Mouse (Mus musculus) liver, adult (tissue): Measurements from ENCODE around the gene Far1.

Experiments
- GATA4 ChIP-seq: IDR thresholded peaks from 2 replicates; pipeline ENCODE4 v1.6.1; 2014; ENCODE audit warnings: mild to moderate bottlenecking, low read length; ENCODE audit not compliant: insufficient replicate concordance

Far1 gene

DNA sequence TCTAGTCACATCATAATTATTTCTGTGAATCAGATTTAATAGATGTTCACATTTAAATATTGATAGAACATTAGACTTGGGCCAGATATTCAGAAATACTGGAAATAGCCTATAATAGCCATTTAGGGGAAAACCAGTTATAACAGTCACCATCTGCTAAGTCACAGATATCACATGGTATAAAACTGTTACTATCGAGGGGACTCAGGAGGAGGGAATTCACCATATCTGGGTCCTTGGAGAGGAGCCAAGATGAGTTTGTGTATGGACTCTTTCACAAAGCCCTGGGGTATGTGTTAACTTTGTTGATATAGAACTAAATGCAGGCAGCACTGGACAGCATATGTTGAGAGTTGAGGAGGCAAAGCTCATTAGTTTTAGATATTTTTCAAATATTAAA lies 29.5 kb downstream of the Far1 start:
- TF ChIP-seq GATA4 = no peak

GRCm38 (mm10) chr7:113551742-113552463 lies 38.3 kb downstream of the Far1 start:
- no peak for TF ChIP-seq GATA4

DNA sequence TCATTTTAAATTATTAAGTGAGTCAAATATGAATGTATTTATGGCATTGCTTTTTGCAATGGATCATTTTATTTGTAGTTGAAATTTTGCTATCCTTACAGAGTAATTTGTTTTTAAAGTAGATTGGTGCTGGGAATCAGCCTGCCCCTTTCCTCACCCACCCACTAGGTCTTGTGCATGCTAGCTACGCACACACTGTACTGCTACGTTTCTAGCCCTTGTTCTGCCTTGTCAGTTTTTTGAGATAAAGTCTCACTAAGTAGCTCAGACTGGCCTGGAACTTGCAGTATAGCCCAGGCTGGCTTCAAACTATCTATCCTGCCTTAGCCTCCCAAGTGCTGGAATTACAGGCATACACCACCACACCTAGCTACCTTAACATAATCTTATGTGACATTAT lies 38.9 kb downstream of the Far1 start:
- TF ChIP-seq GATA4 = no peak

DNA sequence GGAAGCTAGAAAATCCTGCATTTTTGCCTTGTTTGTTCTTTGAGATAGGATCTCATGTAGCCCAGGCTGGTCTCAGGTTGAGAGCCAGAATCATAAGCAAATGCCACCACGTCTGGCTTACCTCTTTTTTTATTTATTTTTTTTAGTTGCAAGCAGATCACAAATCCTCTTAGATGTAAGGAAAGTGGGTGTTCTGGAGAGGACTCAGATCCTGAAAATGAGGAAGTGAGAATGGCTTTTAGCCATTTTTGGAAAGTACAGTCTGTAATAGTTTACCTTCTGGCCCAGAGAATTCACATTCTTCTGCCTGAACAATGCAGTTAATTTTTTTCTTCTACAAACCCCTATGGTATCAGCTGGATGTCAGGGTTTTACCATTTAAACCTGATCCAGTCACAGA lies 42.5 kb downstream of the Far1 start:
- TF ChIP-seq GATA4 = no peak

- no peak for TF ChIP-seq GATA4
These were observed 53.3 kb downstream of the Far1 start for GRCm38 (mm10) chr7:113566892-113567291.

- TF ChIP-seq GATA4 = no peak
These were observed 57.5 kb downstream of the Far1 start for GRCm38 (mm10) chr7:113571121-113571520.

DNA sequence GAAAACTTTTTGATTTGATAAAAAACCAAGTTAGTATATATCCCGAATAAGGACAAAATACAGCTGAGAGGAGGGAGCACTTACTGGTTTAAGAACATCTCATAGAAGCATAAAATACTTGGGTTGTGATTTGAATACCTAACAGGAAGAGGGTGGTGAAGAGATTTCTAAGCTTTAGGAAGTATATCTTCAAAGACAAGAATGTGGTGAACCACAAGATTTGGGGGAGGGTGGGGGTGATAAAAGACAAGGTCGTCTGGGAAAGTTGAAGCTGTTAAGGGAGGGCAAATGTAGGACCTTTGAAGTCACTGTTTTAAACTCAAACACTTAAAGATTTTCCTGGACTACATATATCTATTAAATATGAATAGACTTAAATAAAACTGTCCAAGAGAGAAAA lies 59.1 kb downstream of the Far1 start:
- no peak for TF ChIP-seq GATA4

- no peak for TF ChIP-seq GATA4
These were observed 68.5 kb downstream of the Far1 start for GRCm38 (mm10) chr7:113582111-113582510.

- TF ChIP-seq GATA4 = no peak
These were observed 75.6 kb downstream of the Far1 start for GRCm38 (mm10) chr7:113589211-113589610.

- no peak for TF ChIP-seq GATA4
These were observed 76.7 kb downstream of the Far1 start for GRCm38 (mm10) chr7:113590330-113590729.

DNA sequence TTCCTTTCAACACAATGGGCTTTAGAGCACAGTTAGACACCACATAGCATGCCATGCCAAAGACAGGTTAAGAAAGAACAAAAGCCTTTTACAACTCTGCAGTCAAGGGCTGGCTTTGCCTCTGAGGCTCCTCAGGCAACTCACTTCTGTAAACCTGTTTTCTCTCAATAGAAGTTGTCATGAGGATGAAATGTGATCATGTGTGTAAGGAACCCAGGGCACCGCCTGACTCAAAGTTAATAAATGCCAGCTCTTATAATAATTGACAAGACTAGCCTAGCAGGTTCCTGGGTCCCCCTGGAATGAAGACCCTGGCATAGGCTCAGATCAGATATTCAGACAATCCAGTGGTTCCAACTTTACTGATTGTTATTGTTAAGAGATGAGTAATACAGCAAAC lies 77.5 kb downstream of the Far1 start:
- no peak for TF ChIP-seq GATA4

GRCm38 (mm10) chr7:113591557-113592354 lies 78.1 kb downstream of the Far1 start:
- no peak for TF ChIP-seq GATA4

- no peak for TF ChIP-seq GATA4
These were observed 79.1 kb downstream of the Far1 start for GRCm38 (mm10) chr7:113592696-113593095.

DNA sequence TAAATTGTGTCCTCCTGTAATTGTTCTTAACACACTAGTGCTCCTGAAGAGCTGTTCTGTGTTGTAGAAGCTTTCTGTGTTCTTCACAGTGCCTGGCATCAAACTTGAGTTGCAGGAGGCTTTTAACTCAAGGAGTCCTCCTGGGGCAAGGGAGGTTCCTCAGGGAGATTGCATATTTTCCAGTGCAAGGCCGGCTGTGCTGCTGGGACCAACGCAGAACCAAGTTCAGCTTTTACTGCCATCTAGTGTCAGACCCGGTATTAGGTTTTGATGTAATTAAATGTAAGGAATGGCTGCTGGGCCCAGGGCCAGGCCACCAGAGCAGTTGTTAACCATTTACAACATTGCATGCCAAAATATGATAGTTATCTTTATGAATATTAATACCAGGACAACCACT lies 80.7 kb downstream of the Far1 start:
- no peak for TF ChIP-seq GATA4

GRCm38 (mm10) chr7:113597231-113597630 lies 83.6 kb downstream of the Far1 start:
- TF ChIP-seq GATA4 = no peak

- TF ChIP-seq GATA4 = no peak
These were observed 88.2 kb downstream of the Far1 start for GRCm38 (mm10) chr7:113601803-113602202.

DNA sequence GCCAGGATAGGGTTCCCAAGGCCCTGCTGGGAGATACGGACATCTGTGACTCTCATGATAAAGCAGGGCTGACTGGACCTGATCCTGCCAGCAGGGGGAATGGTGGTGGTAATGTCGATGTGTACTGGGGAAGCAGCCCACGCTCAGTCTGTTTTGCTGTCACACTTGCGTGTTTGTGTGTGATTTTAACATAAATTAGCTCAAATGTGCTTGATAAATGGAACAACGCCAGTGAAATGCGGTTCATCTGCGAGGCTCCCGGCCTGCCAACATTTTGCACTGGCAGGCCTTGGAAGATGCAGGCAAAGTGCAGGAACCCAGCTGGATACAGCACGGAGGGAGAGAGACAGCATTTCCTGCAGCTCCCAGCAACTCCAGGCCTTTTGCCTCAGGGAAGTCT lies 94.3 kb downstream of the Far1 start:
- no peak for TF ChIP-seq GATA4

DNA sequence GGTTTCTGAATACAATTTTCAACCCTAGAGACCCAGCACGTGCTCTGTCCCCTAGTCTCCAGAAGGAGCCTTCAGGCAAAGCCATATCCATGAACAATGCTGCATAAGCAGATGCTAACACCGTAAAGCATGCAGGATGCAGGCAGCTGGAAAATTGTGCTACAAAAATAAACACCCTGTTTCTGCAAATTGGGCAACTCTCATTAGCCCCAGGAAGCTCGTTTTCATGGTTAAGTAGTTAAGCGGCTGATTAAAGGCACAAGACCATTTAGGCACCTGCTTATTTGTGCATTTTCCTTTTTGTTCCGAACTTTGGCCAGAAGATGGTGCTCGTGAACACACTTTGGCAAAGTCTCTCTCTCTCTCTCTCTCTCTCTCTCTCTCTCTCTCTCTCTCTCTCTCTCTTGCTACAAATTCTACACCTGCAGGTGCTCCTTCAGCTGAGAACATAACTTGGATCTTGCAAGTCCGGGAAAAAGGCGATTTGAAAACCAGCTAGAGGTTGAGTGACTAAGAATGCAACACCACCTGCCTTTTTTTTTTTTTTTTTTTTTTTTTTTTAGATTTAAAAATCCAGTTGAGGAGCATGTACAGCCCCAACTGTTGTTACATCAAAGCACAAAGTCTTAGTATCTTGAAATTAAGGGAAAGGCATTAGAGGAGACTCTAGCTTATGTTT lies 95.5 kb downstream of the Far1 start:
- TF ChIP-seq GATA4 = no peak
